Mouse (Mus musculus): Measurements from ENCODE around the gene Mast4. TPM values are rescaled to one million over a fixed set of nuclear protein-coding genes. Genes with fewer than 3 reads are reported as not detected.

The Mast4 gene
- total and polyA plus RNA-seq, 3 experiments = 0.04 to 1.1 (median 0.23) TPM

- Histone ChIP-seq H3K4me3 (ENCODE audit: low read depth, low read length) (no peak overlapping the region), H3K36me3 (replicated peaks) (no peaks in the 10 kb centered on the region), H3K27me3 (ENCODE audit: insufficient read depth, low read length) (peaks cover 2% of the 10 kb centered on the region; the same call in 1 of the 2 replicates), H3K4me1 (ENCODE audit: insufficient read depth, low read depth, low read length) (peaks cover 13% of the 10 kb centered on the region), H3K9me3 (replicated peaks) (no peaks in the 10 kb centered on the region)
- TF ChIP-seq POLR2AphosphoS5 (IDR thresholded peaks at IDR 0.05; ENCODE audit: insufficient replicate concordance, low read depth, low read length) (no peak), TAL1 (conservative IDR thresholded peaks at IDR 0.05; ENCODE audit: low read depth, low read length) (no peak), GATA2 (IDR thresholded peaks at IDR 0.05; ENCODE audit: borderline replicate concordance, low read depth, low read length) (no peak), CTCF (IDR thresholded peaks at IDR 0.05; ENCODE audit: low read depth, low read length) (no peak), GATA1 (IDR thresholded peaks at IDR 0.05; ENCODE audit: borderline replicate concordance, low read length) (no peak)
- DNase-seq (ENCODE audit: low spot score) (no peak), ATAC-seq (ENCODE audit: extremely low read depth, insufficient number of reproducible peaks, low FRiP score, poor library complexity, severe bottlenecking) (no peak)
These were observed 129.1 kb downstream of the Mast4 start for GRCm38 (mm10) chr13:103205191-103205590.

GRCm38 (mm10) chr13:103203376-103203895, 130.9 kb downstream of the Mast4 start:
- no peak for ATAC-seq (ENCODE audit: extremely low read depth, insufficient number of reproducible peaks, low FRiP score, poor library complexity, severe bottlenecking)
- Histone ChIP-seq H3K9me3 (replicated peaks) (no peaks in the 10 kb centered on the region), H3K4me3 (ENCODE audit: low read depth, low read length) (no peak overlapping the region), H3K36me3 (replicated peaks) (no peaks in the 10 kb centered on the region), H3K27me3 (ENCODE audit: insufficient read depth, low read length) (peaks cover 2% of the 10 kb centered on the region; the same call in 1 of the 2 replicates), H3K4me1 (ENCODE audit: insufficient read depth, low read depth, low read length) (peaks cover 13% of the 10 kb centered on the region)
- no peak for DNase-seq (ENCODE audit: low spot score)
- TF ChIP-seq POLR2AphosphoS5 (IDR thresholded peaks at IDR 0.05; ENCODE audit: insufficient replicate concordance, low read depth, low read length) (no peak), TAL1 (conservative IDR thresholded peaks at IDR 0.05; ENCODE audit: low read depth, low read length) (no peak), GATA2 (IDR thresholded peaks at IDR 0.05; ENCODE audit: borderline replicate concordance, low read depth, low read length) (no peak), CTCF (IDR thresholded peaks at IDR 0.05; ENCODE audit: low read depth, low read length) (no peak), GATA1 (IDR thresholded peaks at IDR 0.05; ENCODE audit: borderline replicate concordance, low read length) (no peak)

GRCm38 (mm10) chr13:103201016-103201760, 133.1 kb downstream of the Mast4 start:
- H3K4me1 ChIP-seq (ENCODE audit: insufficient read depth, low read depth, low read length) = peaks cover 5% of the 10 kb centered on the region
- H3K4me3 ChIP-seq (ENCODE audit: low read depth, low read length) = no peak overlapping the region
- ATAC-seq (ENCODE audit: extremely low read depth, insufficient number of reproducible peaks, low FRiP score, poor library complexity, severe bottlenecking) (no peak), DNase-seq (ENCODE audit: low spot score) (no peak)
- TF ChIP-seq GATA2 (IDR thresholded peaks at IDR 0.05; ENCODE audit: borderline replicate concordance, low read depth, low read length) (no peak), GATA1 (IDR thresholded peaks at IDR 0.05; ENCODE audit: borderline replicate concordance, low read length) (no peak), TAL1 (conservative IDR thresholded peaks at IDR 0.05; ENCODE audit: low read depth, low read length) (no peak), POLR2AphosphoS5 (IDR thresholded peaks at IDR 0.05; ENCODE audit: insufficient replicate concordance, low read depth, low read length) (no peak), CTCF (IDR thresholded peaks at IDR 0.05; ENCODE audit: low read depth, low read length) (no peak)
- no peaks in the 10 kb centered on the region for H3K9me3 ChIP-seq (replicated peaks)
- H3K36me3 ChIP-seq (replicated peaks) = no peaks in the 10 kb centered on the region
- H3K27me3 ChIP-seq (ENCODE audit: insufficient read depth, low read length) = peaks cover 2% of the 10 kb centered on the region; the same call in 1 of the 2 replicates

GRCm38 (mm10) chr13:103199823-103200660, 134.3 kb downstream of the Mast4 start:
- ATAC-seq (ENCODE audit: extremely low read depth, insufficient number of reproducible peaks, low FRiP score, poor library complexity, severe bottlenecking) (no peak), DNase-seq (ENCODE audit: low spot score) (no peak)
- Histone ChIP-seq H3K27me3 (ENCODE audit: insufficient read depth, low read length) (peaks cover 2% of the 10 kb centered on the region), H3K4me1 (ENCODE audit: insufficient read depth, low read depth, low read length) (no peaks in the 10 kb centered on the region; the same call in 1 of the 2 replicates), H3K4me3 (ENCODE audit: low read depth, low read length) (no peak overlapping the region), H3K36me3 (replicated peaks) (no peaks in the 10 kb centered on the region), H3K9me3 (replicated peaks) (no peaks in the 10 kb centered on the region)
- TF ChIP-seq GATA1 (IDR thresholded peaks at IDR 0.05; ENCODE audit: borderline replicate concordance, low read length) (no peak), POLR2AphosphoS5 (IDR thresholded peaks at IDR 0.05; ENCODE audit: insufficient replicate concordance, low read depth, low read length) (no peak), TAL1 (conservative IDR thresholded peaks at IDR 0.05; ENCODE audit: low read depth, low read length) (no peak), GATA2 (IDR thresholded peaks at IDR 0.05; ENCODE audit: borderline replicate concordance, low read depth, low read length) (no peak), CTCF (IDR thresholded peaks at IDR 0.05; ENCODE audit: low read depth, low read length) (no peak)

GRCm38 (mm10) chr13:103198210-103198940, 135.9 kb downstream of the Mast4 start:
- no peak for ATAC-seq (ENCODE audit: extremely low read depth, insufficient number of reproducible peaks, low FRiP score, poor library complexity, severe bottlenecking)
- TF ChIP-seq CTCF (IDR thresholded peaks at IDR 0.05; ENCODE audit: low read depth, low read length) (no peak), GATA1 (IDR thresholded peaks at IDR 0.05; ENCODE audit: borderline replicate concordance, low read length) (no peak), GATA2 (IDR thresholded peaks at IDR 0.05; ENCODE audit: borderline replicate concordance, low read depth, low read length) (no peak), POLR2AphosphoS5 (IDR thresholded peaks at IDR 0.05; ENCODE audit: insufficient replicate concordance, low read depth, low read length) (no peak), TAL1 (conservative IDR thresholded peaks at IDR 0.05; ENCODE audit: low read depth, low read length) (no peak)
- DNase-seq (ENCODE audit: low spot score) = no peak

More at GRCm38 (mm10) chr13:103198210-103198940, 135.9 kb downstream of the Mast4 start:
- H3K36me3 ChIP-seq (replicated peaks) = no peaks in the 10 kb centered on the region
- no peak overlapping the region for H3K4me3 ChIP-seq (ENCODE audit: low read depth, low read length)
- peaks cover 5% of the 10 kb centered on the region for H3K27me3 ChIP-seq (ENCODE audit: insufficient read depth, low read length)
- no peaks in the 10 kb centered on the region; the same call in 1 of the 2 replicates for H3K4me1 ChIP-seq (ENCODE audit: insufficient read depth, low read depth, low read length)
- H3K9me3 ChIP-seq (replicated peaks) = no peaks in the 10 kb centered on the region

All from G1E (cell line).